Mouse (Mus musculus) embryonic fibroblast, embryonic 13.5 days (primary cell): Measurements from ENCODE around the gene Ugt1a5.
"Not testable (repeated sequence)": the region's sequence is repeated elsewhere in the genome, so short reads cannot be mapped to it uniquely, and the experiment has no call there.

Experiments used
- CTCF ChIP-seq: IDR thresholded peaks from 2 replicates; pipeline ENCODE4 v1.5.1; 2011; ENCODE audit warnings: mild to moderate bottlenecking, control low read depth, low read length, moderate library complexity, borderline replicate concordance; ENCODE audit not compliant: insufficient read depth
- POLR2A ChIP-seq: IDR thresholded peaks from 2 replicates; pipeline ENCODE4 v1.6.1; 2011; ENCODE audit warnings: low read depth, mild to moderate bottlenecking, control low read depth, low read length, moderate library complexity

- TF ChIP-seq POLR2A, CTCF: not testable (repeated sequence)
Observed at GRCm38 (mm10) chr1:88145278-88145677, 20.5 kb upstream of the Ugt1a5 start.
